Mouse (Mus musculus) forebrain, embryonic 16.5 days (tissue): ENCODE measurements at regions not wholly inside any gene's neighbourhood (a gene's known extent, or its start where the extent isn't known, plus 50 kb on each side); places are given as distances from the start of the nearest gene placed in this dataset.

Experiments
- ATAC-seq: fragments of 200-750 bp; cut with Nextera tagmentation; 2 replicates; pipeline ENCODE4 v1.8.0; 2017; ENCODE audit warnings: mild to moderate bottlenecking, moderate library complexity
- H3K27ac ChIP-seq: fragments of 300-500 bp; sonication (generic); 2 replicates; pipeline ENCODE4 v1.5.1; 2014; ENCODE audit warnings: low read length, control low read depth
- H3K27me3 ChIP-seq: fragments of 300-500 bp; sonication (generic); replicated peaks from 2 replicates; pipeline ENCODE4 v1.6.1; 2014; ENCODE audit warnings: low read length; ENCODE audit not compliant: control insufficient read depth, insufficient read depth
- H3K36me3 ChIP-seq: fragments of 300-500 bp; sonication (generic); 2 replicates; pipeline ENCODE4 v1.6.1; 2014; ENCODE audit not compliant: control insufficient read depth, insufficient read depth
- H3K4me1 ChIP-seq: fragments of 300-500 bp; sonication (generic); replicated peaks from 2 replicates; pipeline ENCODE4 v1.6.1; 2014; ENCODE audit warnings: low read length; ENCODE audit not compliant: control insufficient read depth, insufficient read depth
- H3K4me2 ChIP-seq: fragments of 300-500 bp; sonication (generic); 2 replicates; pipeline ENCODE4 v1.6.1; 2014; ENCODE audit warnings: mild to moderate bottlenecking, low read length, control low read depth
- H3K4me3 ChIP-seq: fragments of 300-500 bp; sonication (generic); replicated peaks from 2 replicates; pipeline ENCODE4 v1.5.1; 2014; ENCODE audit warnings: mild to moderate bottlenecking, low read length, control low read depth
- H3K9ac ChIP-seq: fragments of 300-500 bp; sonication (generic); replicated peaks from 2 replicates; pipeline ENCODE4 v1.6.1; 2014; ENCODE audit warnings: low read depth, low read length, control low read depth
- H3K9me3 ChIP-seq: fragments of 300-500 bp; sonication (generic); 2 replicates; pipeline ENCODE4 v1.6.1; 2016; ENCODE audit warnings: low read length; ENCODE audit not compliant: control insufficient read depth
- WGBS: fragments of 180-500 bp; shearing (Covaris S2); extraction: QIAGEN DNeasy Blood & Tissue Kit; methylation state at CpG from one replicate; pipeline ENCODE4 v1.1.7; 2014; 5-methylcytosine and 5-hydroxymethylcytosine counted together

- no peak for ATAC-seq
- H3K36me3 ChIP-seq = no peaks in the 10 kb centered on the region
- 72% methylated on average over 6 of the region's 6 CpGs for WGBS
These were observed 124.9 kb upstream of the Cdh5 start for GRCm38 (mm10) chr8:103976488-103976887.

DNA sequence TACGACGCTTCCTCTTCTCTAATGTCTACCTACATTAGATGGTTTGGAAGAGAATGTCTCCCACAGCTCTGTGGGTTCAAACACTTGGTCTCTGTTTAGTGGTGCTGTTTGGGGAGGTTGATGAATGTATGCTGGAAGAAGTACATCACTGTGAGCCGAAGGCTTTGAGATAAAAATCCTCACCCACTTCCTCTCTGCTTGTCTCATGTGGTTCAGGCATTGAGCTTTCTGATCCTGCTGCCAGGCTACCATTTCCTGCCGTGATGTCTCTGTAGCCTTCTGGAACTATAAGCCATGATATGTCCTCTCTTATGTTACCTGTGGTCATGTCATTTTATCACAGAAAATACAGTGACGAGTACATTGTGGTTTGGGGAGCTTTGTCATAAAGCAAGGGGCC, 122.5 kb upstream of the Cdh5 start:
- 91% methylated on average over 5 of the region's 5 CpGs for WGBS
- no peaks in the 10 kb centered on the region for H3K27me3 ChIP-seq
- no peaks in the 10 kb centered on the region for H3K9me3 ChIP-seq
- H3K27ac ChIP-seq = no peak overlapping the region
- H3K4me2 ChIP-seq = no peak overlapping the region
- H3K36me3 ChIP-seq = no peaks in the 10 kb centered on the region
- H3K4me1 ChIP-seq = no peaks in the 10 kb centered on the region
- H3K9ac ChIP-seq = no peak overlapping the region
- no peak overlapping the region for H3K4me3 ChIP-seq
- ATAC-seq = no peak

More at GRCm38 (mm10) chr8:103976488-103976887, 124.9 kb upstream of the Cdh5 start:
- Histone ChIP-seq H3K4me2 (no peak overlapping the region), H3K9ac (no peak overlapping the region), H3K4me3 (no peak overlapping the region), H3K4me1 (no peaks in the 10 kb centered on the region), H3K9me3 (no peaks in the 10 kb centered on the region), H3K27ac (no peak overlapping the region), H3K27me3 (no peaks in the 10 kb centered on the region)

GRCm38 (mm10) chr8:103983860-103984594, 117.4 kb upstream of the Cdh5 start:
- no peaks in the 10 kb centered on the region for H3K36me3 ChIP-seq
- ATAC-seq = no peak
- WGBS = 34% methylated on average over 11 of the region's 11 CpGs

DNA sequence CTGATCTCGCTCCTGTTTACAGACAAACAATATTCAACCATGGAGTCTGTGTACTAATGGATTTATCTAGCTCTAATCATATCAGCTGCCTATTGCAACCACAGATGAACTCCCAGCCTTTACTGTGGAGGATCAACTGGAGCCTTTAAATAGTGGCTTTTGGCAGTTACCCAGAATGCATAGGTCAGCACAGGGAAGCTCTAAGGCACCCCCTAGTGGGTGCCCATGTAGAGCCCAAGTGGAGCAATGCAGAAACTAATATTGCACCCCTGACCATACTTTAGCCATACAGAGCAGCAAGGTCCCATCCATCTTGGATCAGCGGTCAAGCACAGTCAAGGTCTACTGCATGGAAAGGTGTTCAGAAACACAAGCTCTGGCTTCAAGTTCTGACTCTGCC, 115.8 kb upstream of the Cdh5 start:
- Histone ChIP-seq H3K27me3 (no peaks in the 10 kb centered on the region), H3K4me1 (no peaks in the 10 kb centered on the region), H3K4me3 (no peak overlapping the region), H3K27ac (no peak overlapping the region), H3K9ac (no peak overlapping the region), H3K9me3 (no peaks in the 10 kb centered on the region), H3K36me3 (no peaks in the 10 kb centered on the region), H3K4me2 (no peak overlapping the region)
- no peak for ATAC-seq
- WGBS = 90% methylated on average over 2 of the region's 2 CpGs

More at GRCm38 (mm10) chr8:103983860-103984594, 117.4 kb upstream of the Cdh5 start:
- no peak overlapping the region for H3K4me2 ChIP-seq
- H3K4me3 ChIP-seq = no peak overlapping the region
- no peaks in the 10 kb centered on the region for H3K27me3 ChIP-seq
- H3K4me1 ChIP-seq = no peaks in the 10 kb centered on the region
- H3K9ac ChIP-seq = no peak overlapping the region
- H3K27ac ChIP-seq = no peak overlapping the region
- H3K9me3 ChIP-seq = no peaks in the 10 kb centered on the region

- ATAC-seq = no peak
- 84% methylated on average over 2 of the region's 2 CpGs for WGBS
These were observed 107.5 kb upstream of the Cdh5 start for GRCm38 (mm10) chr8:103993897-103994296.

DNA sequence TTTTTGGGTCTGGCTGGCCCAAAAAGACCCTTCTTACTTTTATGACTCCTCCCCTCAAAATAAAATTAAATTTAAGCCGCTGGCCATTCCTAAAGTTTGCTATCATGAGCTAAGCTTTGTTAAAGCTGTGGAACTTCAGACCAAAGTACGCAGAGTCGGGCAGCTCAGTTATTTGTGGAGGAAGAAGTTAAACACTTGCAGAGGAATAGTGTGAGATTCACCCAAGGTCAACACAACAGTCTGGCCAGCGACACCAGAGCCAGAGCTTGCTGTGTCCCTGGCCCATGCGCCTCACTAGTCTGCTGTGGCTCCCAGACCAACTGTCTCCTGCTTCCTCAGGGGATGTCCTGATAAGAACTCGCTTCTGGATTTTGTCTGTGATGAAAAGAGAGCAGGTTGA, 103.3 kb upstream of the Cdh5 start:
- ATAC-seq = no peak
- no peaks in the 10 kb centered on the region for H3K4me1 ChIP-seq
- H3K9ac ChIP-seq = no peak overlapping the region
- no peaks in the 10 kb centered on the region for H3K9me3 ChIP-seq
- H3K27me3 ChIP-seq = no peaks in the 10 kb centered on the region
- no peak overlapping the region for H3K27ac ChIP-seq
- WGBS = 90% methylated on average over 6 of the region's 6 CpGs
- H3K4me2 ChIP-seq = no peak overlapping the region
- H3K4me3 ChIP-seq = no peak overlapping the region
- H3K36me3 ChIP-seq = no peaks in the 10 kb centered on the region

More at GRCm38 (mm10) chr8:103993897-103994296, 107.5 kb upstream of the Cdh5 start:
- Histone ChIP-seq H3K36me3 (no peaks in the 10 kb centered on the region), H3K4me2 (no peak overlapping the region), H3K27me3 (no peaks in the 10 kb centered on the region), H3K9ac (no peak overlapping the region), H3K4me1 (no peaks in the 10 kb centered on the region), H3K27ac (no peak overlapping the region), H3K4me3 (no peak overlapping the region), H3K9me3 (no peaks in the 10 kb centered on the region)

GRCm38 (mm10) chr8:104007209-104007608, 94.2 kb upstream of the Cdh5 start:
- Histone ChIP-seq H3K9ac (no peak overlapping the region), H3K27ac (no peak overlapping the region), H3K4me2 (no peak overlapping the region), H3K4me3 (no peak overlapping the region), H3K36me3 (no peaks in the 10 kb centered on the region), H3K27me3 (no peaks in the 10 kb centered on the region), H3K9me3 (no peaks in the 10 kb centered on the region), H3K4me1 (no peaks in the 10 kb centered on the region)
- no peak for ATAC-seq
- WGBS = 49% methylated on average over 2 of the region's 2 CpGs

GRCm38 (mm10) chr8:104008756-104009155, 92.7 kb upstream of the Cdh5 start:
- H3K4me2 ChIP-seq = no peak overlapping the region
- no peak overlapping the region for H3K9ac ChIP-seq
- H3K27me3 ChIP-seq = no peaks in the 10 kb centered on the region
- no peaks in the 10 kb centered on the region for H3K4me1 ChIP-seq
- H3K27ac ChIP-seq = no peak overlapping the region
- H3K36me3 ChIP-seq = no peaks in the 10 kb centered on the region
- no peak overlapping the region for H3K4me3 ChIP-seq
- ATAC-seq = no peak
- H3K9me3 ChIP-seq = no peaks in the 10 kb centered on the region
- 46% methylated on average over 5 of the region's 5 CpGs for WGBS

DNA sequence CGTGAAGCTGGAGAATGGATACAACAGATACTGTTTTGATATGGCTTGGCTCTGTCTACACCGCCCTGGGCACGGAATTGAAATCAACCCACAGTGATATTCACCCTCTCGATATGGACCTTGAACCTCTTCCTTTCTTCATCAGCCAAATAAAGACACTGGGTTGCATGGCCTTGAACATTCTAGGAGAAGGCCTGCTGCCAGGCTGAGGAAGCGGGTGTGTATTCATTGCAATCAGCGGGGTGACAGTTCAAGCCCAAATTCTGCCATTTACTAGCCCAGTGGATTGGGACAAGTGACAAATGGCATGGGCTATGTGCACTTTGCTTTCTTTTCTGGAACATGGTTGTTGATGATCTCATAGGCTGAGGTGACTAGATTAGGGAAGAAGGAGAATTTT, 92.1 kb upstream of the Cdh5 start:
- Histone ChIP-seq H3K9me3 (no peaks in the 10 kb centered on the region), H3K4me2 (no peak overlapping the region), H3K36me3 (no peaks in the 10 kb centered on the region), H3K27ac (no peak overlapping the region), H3K4me3 (no peak overlapping the region), H3K9ac (no peak overlapping the region), H3K27me3 (no peaks in the 10 kb centered on the region), H3K4me1 (no peaks in the 10 kb centered on the region)
- ATAC-seq = no peak
- 85% methylated on average over 6 of the region's 6 CpGs for WGBS

DNA sequence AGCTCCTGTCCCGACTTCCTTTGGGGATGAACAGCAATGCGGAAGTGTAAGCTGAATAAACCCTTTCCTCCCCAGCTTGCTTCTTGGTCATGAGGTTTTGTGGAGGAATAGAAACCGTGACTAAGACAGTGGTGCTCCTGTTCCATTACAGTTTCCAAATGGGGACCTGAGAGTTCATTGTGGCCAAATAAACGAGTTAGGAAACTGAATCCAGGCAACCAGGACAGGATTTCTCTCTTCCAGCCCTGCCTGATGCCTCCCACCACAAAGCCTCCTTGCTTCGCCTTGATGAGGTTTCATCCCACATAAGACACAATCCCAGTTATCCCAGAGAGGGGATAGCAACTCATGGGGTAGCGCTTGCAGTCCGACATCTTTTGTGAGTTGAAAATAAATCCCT, 79.2 kb upstream of the Cdh5 start:
- Histone ChIP-seq H3K4me2 (no peak overlapping the region), H3K9me3 (no peaks in the 10 kb centered on the region), H3K27ac (no peak overlapping the region), H3K36me3 (no peaks in the 10 kb centered on the region), H3K4me1 (no peaks in the 10 kb centered on the region), H3K9ac (no peak overlapping the region), H3K27me3 (no peaks in the 10 kb centered on the region), H3K4me3 (no peak overlapping the region)
- 84% methylated on average over 7 of the region's 7 CpGs for WGBS
- no peak for ATAC-seq
